Mouse (Mus musculus) kidney, postnatal 36 days (tissue): ENCODE results near the gene Lrrc4b.

Experiments used
- DNase-seq, 2 experiments: peaks; one replicate each; pipeline ENCODE4 v3.0.0; 2021 to 2022; ENCODE audit warnings: mixed read lengths in 2 of 2

Lrrc4b gene

DNA sequence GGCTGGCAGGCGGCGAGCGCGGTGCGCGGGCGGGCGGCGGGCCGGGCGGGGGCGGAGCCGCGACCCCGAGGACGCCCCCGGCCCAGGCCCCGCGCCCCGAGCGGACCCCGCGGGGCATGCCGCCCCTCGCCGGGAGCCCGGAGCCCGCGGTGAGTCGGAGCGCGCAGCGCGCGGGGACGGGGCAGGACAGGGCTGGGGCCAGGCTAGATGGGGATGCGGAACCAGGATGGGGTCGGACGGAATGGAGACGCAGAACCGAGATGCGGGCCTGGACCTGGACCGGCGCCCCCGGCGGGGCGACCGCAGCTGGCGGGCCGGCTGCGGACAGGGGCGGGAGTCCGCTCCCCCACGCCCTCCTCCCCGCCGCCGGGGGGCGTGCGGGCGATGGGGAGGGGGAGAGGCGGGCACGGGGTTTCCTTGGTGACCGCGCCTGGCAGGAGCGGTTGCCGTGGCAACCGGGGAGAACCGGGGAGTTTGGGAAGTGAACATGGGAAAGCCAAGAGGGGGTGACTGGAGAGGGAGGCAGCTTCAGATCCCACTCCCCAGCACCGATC, at the start of gene Lrrc4b:
Gene Lrrc4b, plus strand, starts transcription at position 51 of the 554 bp plus-strand sequence.
- no peak for DNase-seq

DNA sequence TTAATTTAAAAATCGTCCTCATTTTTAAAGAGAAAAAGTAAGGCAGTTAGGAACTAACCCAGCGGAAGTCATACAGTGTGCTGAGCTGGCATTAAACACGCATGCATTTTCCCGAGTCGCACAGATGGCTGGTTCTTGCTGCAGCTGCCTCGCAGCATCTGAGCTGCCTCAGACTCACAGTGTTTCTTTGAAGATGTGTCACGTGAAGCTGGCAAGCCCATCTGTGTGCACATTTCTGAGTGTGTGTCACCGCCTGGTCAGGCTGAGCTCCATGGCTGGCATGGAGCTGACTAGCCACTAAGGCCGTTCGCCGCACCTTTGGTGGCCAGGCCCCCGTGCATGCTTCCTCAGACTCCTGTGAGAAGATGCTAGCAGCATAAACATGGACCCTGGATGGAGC, 46.3 kb upstream of the Lrrc4b start:
- no peak for DNase-seq

DNA sequence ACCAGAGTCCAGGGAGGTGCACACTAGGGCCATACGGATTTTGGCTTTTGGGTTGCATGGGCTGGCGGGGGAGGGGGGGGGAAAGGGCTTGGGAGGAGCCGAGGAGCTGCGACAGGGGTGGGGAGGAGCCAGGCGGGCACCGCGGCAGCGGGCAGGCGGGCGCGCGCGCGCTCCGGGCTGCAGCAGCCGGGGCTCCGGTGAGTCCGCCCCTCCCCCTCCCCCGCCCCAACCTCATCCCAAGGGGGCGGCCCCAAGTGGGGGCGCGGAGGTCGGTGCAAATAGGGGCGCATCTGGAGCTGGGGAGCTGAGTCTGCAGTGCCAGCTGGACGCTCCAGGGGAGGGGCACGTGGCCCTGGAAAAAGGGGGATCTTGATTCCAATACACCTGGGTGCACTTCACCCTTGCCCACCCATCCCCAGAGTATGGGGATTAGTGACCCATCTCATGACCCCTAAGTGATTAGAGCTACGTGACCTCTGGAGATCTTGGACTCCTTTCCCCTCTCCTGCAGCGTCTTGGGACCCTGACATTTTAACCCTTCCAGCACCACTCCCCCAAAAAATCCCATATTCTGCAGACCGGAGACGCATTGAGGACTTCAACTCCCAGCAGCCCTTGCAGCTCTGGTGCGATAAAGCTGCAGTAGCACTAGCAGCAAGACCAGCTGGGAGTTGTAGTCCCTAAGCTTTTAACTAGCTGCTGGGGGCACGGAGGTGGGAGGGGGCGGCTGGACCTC, 44.7 kb upstream of the Lrrc4b start, which contains the start of gene Syt3:
Gene Syt3, plus strand, starts transcription at position 123 of the 736 bp plus-strand sequence.
- DNase-seq = peak; percentile 73 to 82

DNA sequence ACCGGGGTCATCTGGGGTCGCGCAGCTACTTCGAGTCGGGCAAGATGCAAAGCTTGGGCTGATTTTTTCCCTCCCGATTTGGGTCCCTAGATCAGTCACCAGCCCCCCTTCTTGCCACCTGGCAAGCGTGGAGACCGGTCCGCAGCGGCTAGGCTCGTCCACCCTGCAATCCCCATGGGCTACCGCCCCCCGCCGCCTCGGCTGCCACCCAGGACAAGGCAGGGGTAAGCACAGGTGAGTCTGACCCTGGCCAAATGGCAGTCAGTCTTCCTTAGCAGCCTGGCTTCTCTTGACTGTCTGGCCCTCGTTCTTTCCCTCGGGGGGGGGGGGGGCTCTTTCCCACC, 44.1 kb upstream of the Lrrc4b start:
- DNase-seq = no peak

DNA sequence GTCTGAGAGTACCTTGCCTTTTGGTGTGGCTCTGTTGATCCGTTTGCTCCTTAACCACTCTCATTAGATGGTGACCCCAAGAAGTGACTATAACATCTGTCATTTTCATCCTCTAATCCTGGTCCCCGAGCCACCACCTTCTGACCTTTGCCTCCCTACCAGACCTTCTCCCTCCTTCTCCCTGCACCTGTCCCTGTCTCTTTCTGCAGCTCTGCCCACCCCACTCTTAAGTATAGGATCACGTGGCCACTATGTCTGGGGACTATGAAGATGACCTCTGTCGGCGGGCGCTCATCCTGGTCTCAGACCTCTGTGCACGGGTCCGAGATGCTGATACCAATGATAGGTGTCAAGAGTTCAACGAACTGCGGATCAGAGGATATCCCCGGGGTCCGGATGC, 43.1 kb upstream of the Lrrc4b start, which contains the start of gene 1700008O03Rik:
Gene 1700008O03Rik, minus strand, starts transcription at position 101 of the 400 bp plus-strand sequence.
- no peak for DNase-seq

DNA sequence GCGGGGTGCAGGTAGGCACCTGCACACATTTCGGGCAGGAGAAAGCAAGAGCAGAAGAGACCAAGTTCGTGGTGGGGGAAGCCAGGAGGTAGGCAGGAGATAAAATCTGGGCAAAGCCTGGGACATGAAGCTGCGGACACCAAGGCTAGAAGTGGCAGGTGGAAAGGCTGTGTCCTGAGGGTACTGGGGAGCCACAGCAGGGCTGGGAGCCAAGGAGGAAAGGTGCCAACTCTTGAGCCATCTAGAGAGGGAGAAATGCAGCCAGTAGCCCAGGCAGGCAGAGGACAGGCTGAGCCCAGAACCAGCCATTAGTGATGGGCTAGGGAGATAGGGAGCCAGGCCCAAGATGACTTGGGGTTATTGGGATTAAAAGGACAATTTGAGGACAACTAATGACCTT, 37.0 kb upstream of the Lrrc4b start:
- no peak for DNase-seq

DNA sequence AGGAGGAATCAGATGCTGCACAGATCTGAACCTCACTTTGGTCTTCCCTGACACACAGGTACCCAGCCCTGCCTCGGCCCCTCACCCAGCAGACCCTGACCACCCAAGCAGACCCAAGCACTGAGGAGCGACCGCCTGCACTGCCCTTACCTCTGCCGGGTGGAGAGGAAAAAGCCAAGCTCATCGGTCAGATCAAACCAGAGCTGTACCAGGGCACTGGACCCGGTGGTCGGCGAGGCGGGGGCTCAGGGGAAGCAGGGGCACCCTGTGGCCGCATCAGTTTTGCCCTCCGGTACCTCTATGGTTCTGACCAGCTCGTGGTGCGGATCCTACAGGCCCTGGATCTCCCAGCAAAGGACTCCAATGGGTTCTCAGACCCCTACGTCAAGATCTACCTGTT, 36.5 kb upstream of the Lrrc4b start:
- DNase-seq = no peak

DNA sequence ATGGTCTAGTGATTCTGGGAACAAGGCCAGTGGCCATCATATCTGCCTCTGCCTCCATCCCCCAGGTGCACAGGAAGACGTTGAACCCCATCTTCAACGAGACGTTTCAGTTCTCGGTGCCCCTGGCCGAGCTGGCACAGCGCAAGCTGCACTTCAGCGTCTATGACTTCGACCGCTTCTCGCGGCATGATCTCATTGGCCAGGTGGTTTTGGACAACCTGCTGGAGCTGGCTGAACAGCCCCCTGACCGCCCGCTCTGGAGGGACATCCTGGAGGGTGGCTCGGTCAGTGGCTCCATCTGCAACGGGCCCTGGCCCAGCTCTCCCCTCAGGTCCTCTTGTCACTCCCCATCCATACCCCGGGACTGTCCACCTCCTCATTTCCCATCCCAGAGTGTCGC, 35.5 kb upstream of the Lrrc4b start:
- no peak for DNase-seq

DNA sequence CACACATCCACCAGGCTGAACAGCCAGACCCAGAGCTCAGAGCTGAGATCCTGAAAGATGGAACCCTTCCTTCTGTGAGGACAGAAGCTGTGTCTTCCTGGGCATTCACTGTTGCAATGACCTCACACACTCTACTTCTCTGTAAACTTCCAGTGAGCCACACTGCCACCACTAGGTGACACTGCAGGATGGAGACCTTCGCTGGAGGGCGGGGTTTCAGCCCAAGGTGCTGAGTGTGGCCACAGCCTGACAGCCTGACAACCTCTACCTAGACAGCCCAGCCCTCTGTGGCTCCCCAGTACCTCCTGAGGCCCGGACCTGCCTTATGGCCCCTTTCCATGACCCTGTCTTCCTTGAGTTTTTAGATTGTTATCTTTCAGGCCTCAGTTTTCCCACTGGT, 30.2 kb upstream of the Lrrc4b start:
- peak; percentile 56 to 80 for DNase-seq

DNA sequence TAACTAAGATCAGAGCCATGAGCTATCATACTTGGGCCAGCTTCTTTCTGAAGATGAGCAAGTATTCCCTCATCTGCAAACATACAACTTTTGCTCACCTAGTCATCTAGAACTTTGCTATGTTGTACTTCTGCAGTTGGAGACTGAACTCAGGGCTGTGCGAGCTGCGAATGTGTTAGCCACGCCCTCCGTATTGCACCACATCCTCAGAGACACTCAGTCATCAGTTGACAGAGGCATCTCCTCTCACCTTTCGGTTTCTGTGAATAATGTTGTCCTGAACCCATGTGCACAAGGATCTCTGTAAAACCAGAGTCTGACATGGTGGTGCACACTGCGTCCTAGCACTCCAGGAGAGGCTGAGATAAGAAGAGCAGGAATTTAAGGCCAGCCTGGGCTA, 27.1 kb upstream of the Lrrc4b start:
- no peak for DNase-seq

DNA sequence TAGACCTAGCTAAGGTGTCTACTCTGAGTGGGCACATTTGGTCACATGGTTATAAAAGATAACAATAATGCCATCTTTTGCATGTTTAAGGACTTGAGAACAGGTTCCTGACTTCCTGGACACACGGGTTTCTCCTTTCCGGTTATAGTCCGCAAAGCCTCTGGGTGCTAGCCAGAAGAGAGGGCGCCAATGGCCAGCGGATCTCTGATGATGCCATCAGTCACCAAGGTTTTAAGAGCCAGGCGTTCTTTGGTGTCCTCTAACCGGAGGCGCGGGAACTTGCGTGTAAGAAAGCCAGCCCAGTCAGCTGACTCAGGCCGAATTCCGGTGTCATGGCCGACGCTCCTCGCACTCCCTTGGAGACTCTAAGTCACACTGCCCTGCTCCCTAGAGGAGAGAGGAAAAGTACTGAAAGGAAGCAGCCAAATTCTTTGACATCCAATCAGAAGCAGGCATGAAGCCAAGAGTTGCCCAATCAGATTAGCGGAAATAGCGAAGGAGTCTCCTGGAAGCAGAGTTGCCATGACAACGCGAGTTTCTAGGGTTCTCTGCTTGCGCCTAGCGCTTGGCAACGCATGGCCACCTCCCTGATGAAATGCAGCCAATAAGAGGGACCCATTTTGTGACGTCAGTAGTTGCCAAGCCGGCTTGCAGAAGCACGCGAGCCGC, 23.3 kb upstream of the Lrrc4b start:
- peak; percentile 87 to 91 for DNase-seq

DNA sequence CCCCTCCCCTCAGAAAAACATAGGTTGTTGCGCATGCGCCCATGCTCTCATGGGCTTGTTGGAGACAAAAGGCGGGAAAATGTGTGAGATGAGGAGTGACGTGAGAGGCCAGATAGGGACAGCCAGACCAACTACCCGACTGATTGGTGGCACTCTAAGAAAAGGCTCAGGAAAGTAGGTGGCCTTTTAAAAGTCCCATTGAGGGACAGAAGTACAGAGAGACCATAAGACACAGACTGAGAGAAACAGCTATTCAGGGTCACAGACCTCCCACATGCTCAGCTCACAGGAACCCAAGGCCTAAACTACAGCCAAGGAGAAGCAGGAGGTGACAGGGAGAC, 22.8 kb upstream of the Lrrc4b start:
- DNase-seq = no peak

DNA sequence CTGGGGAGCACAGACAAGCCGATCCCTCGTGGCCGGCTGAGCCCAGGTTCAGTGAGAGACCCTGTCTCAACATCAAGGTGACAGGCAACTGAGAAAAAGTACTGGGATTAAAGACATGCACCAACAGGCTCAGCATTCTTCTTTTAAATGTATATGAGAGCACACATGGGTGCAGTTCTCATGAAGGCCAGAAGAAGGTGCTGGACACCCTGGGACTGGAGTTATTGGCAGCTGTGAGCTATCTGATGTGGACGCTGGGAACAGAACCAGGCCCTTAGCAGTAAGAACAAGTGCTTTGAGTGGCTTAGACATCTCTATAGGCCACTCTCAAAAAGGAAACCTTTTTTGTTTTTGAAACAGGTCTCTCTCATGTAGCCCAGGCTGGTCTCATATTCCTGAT, 17.7 kb upstream of the Lrrc4b start:
- DNase-seq = no peak

DNA sequence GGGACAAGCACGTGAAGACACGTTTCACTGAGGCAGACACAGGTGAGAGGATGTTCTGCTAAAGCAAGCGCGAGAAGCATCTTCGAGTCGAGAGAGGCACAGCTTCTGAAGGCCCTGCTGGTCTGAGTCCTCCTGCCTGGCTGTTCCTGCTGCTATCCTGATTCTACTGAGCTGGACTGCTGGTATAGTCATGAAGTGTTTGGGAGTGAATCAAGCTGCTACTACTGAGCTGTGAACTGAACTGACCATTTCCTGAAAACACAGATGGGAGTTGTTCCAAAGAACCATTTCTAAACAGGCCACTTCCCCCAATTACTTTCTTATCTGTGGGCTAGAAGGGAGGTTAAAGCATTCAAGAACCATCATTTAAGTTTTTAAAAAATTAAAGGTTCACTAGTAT, 15.5 kb upstream of the Lrrc4b start:
- DNase-seq = no peak

DNA sequence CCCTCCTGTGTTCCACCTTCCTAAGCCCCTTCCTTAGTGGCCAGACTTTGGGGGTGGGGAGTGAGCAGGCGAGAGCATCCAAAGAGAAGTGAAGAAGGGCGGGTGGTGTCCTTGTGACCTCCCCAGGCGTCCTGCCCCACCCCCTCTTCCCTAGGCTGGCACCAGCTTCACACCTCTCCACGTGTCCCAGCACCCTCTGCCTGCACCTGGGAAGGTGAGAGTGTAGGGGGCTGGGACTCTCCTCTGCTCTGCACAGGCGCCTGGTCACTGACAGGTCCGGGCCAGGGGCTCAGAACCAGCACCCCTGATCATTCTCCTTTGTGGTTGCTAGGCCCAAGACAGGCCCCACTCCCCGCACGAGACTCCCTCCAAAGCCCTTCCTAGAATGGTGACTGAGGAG, 1.2 kb upstream of the Lrrc4b start:
- DNase-seq = no peak

DNA sequence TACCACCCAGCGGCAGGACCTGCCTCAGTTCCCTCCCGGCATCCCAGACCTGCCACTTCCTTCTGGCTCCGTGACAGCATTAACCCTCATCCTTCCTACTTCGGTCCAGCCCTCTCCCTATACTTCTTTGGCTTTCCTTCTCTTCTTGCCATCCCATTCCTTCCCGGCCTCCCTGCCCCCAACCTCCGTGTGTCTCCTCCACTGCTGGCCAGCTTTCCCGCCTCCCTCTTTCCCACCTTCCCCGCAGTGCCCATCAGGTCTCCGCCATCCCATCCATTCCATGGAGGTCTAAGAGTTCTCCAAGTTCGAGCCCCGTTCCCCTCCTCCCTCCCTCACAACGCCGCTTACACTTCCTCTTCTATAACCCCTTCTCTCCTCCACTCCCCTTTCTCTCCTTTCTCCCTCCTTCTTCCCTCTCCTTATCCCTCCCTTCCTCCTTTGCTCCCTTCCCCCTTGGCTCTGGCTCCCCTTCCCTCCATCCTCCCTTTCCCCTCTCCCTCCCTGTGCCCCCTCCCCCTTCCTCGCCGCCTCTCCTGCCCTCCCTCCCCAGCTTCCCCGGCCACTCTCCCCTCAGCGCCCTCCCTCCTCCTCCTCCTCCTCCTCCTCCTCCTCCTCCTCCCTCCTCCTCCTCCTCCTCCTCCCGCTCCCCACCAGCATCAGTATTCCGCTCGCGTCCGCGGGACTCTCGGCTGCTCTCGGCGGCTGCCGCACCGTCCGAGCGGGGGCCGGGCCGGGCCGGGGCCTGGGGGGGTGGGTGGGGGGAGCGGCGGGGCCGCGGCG, 457 bp upstream of the Lrrc4b start:
- DNase-seq = no peak

DNA sequence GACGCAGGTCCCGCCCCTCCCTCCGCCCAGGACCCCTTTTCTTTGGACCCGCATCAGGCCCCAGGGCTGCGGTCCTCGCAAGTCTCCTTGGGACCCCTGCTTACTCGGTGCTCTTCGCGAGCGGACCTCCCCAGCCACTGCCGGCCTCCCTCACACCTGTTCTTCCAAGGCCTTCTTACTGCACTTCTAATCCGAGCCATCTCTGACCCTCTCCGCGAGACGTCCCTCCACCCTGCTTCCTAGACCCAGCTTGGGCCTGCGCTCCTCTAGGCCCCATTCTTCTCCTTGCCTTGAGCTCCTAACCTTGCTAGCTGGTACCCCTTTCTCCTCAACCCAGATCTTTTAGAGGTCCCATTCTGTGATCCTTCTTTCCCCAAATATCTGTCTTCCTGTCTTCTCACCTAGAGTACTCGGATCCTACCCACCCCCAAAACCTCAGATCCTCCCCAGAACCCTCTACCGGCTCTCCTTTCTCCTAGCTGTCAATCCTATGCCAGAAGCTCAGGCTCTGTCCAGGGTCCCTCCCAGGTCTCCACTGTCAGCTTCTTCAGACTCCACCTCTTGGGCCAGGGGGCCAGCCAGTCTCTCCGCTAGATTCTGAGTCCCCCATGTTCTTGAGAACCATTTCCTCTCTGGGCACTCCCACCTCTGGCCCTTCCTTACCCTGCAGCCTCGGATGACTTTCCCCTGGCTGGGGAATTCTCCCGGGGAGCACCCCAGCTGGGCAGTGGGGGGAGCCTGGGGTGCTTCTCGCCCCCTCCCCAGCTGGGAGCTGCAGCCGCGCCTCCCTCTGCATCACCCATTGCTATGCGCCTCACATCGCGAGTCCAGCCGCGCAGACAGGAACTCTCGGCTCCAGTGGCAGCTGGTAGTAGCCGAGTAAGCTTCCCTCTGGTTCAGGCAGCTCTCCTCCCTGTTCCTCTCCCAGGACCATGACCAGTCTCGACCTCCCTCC, 993 bp downstream of the Lrrc4b start:
- no peak for DNase-seq

DNA sequence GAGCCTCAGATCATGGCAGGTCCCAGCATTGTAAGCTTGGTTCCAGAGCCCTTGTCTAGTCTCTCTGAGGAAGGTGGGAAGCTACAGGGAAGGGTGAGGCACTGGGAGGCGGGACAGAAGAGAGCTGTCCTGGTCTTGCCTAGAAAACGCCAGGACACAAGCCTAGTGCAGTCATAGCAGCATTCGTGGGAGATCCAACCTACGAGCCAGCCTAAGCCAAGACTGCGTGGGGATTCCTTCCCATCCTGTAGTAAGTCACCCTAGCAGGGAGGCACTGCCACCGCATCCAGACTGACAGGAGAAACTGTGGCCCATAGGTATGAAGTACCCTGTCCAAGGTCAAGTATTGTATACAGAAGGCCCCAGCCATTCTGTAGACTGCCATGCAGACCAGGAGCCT, 3.7 kb downstream of the Lrrc4b start:
- DNase-seq = no peak

DNA sequence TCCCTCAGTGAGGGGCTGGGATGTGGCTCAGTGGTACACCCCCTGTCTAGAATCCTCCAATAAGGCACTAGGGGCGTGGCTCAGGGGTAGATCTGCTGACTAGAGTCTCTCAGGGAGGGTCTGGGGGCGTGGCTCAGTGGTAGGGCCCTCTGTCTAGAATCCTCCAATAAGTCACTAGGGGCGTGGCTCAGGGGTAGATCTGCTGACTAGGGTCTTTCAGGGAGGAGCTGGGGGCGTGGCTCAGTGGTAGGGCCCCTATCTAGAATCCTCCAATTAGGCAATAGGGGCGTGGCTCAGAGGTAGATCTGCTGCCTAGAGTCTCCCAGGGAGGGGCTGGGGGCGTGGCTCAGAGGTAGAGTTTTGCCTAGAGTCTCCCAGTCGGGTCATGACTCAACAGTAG, 4.6 kb downstream of the Lrrc4b start:
- no peak for DNase-seq

DNA sequence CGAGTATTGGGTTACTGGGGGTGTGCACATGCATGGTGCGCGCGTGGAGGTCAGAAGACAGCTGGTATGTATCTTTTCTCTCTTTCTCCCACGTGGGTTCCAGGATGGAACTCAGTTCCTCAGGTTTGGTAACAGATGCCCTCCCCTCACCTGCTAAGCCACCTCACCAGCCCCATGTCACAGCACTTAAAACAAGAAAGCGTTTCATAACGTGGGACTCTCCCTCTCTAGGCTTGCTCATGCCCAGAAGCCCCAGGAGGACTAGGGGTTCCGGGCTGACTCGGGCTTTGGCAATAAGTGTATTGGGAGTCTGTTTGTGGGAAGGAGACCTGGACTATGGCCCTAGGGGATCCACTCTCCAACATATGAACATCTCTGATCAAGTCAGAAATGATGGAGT, 5.3 kb downstream of the Lrrc4b start:
- DNase-seq = no peak

DNA sequence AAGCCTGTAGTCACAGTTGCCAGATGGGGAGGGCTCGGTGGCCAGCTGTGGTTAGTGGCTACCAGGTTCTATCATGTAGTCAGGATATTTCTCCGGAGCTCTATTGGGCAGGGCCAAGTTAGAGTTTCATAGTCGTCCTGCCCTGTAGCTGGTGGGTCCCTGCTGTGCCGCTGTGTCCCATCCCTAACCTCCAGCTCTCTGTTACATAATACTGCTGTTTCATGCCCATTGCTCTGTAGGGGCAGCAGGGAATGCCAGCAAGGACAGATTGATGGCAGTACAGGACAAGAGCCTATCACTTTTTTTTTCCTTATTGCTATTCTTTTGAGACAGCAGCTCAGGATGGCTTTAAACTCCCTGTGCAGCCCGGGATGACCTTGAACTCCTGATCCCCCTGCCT, 7.0 kb downstream of the Lrrc4b start:
- DNase-seq = no peak

DNA sequence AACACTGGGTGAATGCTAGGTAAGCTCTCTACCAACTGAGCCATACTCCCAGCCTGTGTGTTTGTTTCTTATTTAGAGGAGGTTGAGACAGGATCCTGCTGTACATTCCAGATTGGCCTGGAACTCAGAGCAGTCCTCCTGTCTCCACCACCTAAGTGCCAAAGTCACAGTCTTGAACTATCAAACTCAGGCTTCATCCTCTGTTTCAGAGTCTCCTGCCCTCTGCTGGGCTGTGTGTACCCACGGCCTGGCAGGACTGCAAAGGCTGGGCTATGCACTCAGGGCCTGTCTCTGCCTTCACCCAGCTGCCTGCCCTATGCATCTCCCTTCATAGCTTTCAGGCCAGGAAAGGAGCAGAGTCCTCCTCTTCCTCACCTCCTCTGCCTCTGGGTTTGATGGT, 7.4 kb downstream of the Lrrc4b start:
- DNase-seq = peak in 1 of 2 experiments; percentile 28
